ENCODE assay signal across 8 mouse cellular contexts in the genomic region with DNA sequence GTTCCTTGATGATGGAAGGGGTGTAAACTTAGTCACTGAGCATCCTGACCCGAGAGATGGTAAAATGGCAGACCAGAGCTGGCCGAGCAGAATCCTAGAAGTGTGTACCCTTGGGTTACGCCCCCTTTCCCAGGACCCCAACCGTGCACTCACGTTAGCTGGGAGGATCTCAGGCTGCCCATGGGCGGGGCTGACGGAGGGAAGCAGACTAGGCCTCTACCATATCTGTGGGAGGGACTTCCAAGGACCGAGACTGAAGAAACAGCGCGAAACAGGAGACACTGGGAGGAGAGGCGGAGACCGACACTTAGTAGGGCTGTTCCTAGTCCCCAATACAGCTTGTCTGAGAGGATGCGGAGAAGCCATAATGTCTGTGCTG. TPM values are rescaled to one million over a fixed set of nuclear protein-coding genes. Genes with fewer than 3 reads are reported as not detected.
A peak's percentile ranks its signal among the peaks of the same experiment; 100 is the strongest.
DNase-seq lines count a peak whose midpoint lies in the region; ATAC-seq and TF ChIP-seq lines count a peak whose summit lies in the region.

No protein-coding gene starts in this region.

- H3K4me1 ChIP-seq in bone marrow macrophage, adult 2 months (ENCODE audit: control insufficient read depth, insufficient read depth, low read length): peaks cover 30% of the 10 kb centered on the region
- H3K4me1 ChIP-seq in liver, embryonic 14.5 days (replicated peaks; ENCODE audit: control insufficient read depth in 2 of 2, insufficient read depth in 2 of 2, low read length in 1 of 2): peaks cover 0 to 4% of the 10 kb centered on the region in 2 experiments; a peak in 1 of 4 replicates
- peaks cover 10% of the 10 kb centered on the region for H3K4me1 ChIP-seq in neural tube, embryonic 11.5 days (ENCODE audit: control insufficient read depth, insufficient read depth, low read length)

- DNase-seq in CD4-positive, CD25-positive, alpha-beta regulatory T cell, adult 2 months (ENCODE audit: low read depth, low spot score): peak; percentile 40
- DNase-seq in liver, embryonic 14.5 days (ENCODE audit: low read depth in 3 of 3, low spot score in 3 of 3): no peak
- peak; percentile 43 for DNase-seq in neural tube, embryonic 11.5 days (ENCODE audit: low spot score)
- no peak for DNase-seq in cerebellum, postnatal 14 days
- no peak for DNase-seq in urinary bladder, postnatal 4 days (ENCODE audit: low spot score in 2 of 2)

- no peaks in the 10 kb centered on the region for H3K9me3 ChIP-seq in liver, embryonic 14.5 days (ENCODE audit: control insufficient read depth, low read length)
- no peaks in the 10 kb centered on the region for H3K9me3 ChIP-seq in neural tube, embryonic 11.5 days (ENCODE audit: control insufficient read depth, low read length)

- no peak for ATAC-seq in CD4-positive, CD25-positive, alpha-beta regulatory T cell, adult 4 months
- ATAC-seq in hematopoietic stem cell, adult 5-6 weeks (replicated peaks in 1 of 2; ENCODE audit: insufficient read depth in 1 of 2, low FRiP score in 2 of 2, low TSS enrichment in 1 of 2, low read depth in 1 of 2, poor library complexity in 2 of 2, severe bottlenecking in 2 of 2): 0 out of 4 replicates have a peak, but pooled peaks have one; percentile 8 to 11
- ATAC-seq in liver, embryonic 14.5 days (ENCODE audit: insufficient read depth): no peak
- ATAC-seq in neural tube, embryonic 11.5 days (ENCODE audit: insufficient read depth, low FRiP score, low TSS enrichment): no peak

- no peak overlapping the region for H3K9ac ChIP-seq in liver, embryonic 14.5 days (replicated peaks)
- H3K9ac ChIP-seq in neural tube, embryonic 11.5 days (ENCODE audit: low read length): no peak overlapping the region

- no peak for TF ChIP-seq EP300 in liver, embryonic 14.5 days (IDR thresholded peaks at IDR 0.05; ENCODE audit: low read depth)

- H3K4me3 ChIP-seq in bone marrow macrophage, adult 2 months (ENCODE audit: insufficient read depth, low read length): peak overlapping the region; percentile 74
- H3K4me3 ChIP-seq in liver, embryonic 14.5 days (ENCODE audit: insufficient read depth in 1 of 2, low read depth in 2 of 2, low read length in 2 of 2): peak overlapping the region; percentile 10 to 47; a peak in 3 of 4 replicates
- H3K4me3 ChIP-seq in neural tube, embryonic 11.5 days (ENCODE audit: low read depth, low read length): peak overlapping the region; percentile 26

- TF ChIP-seq POLR2A in bone marrow macrophage, adult 2 months (IDR thresholded peaks at IDR 0.05; ENCODE audit: borderline replicate concordance, low read depth, low read length): no peak

- H3K27me3 ChIP-seq in liver, embryonic 14.5 days (ENCODE audit: control insufficient read depth, insufficient read depth, low read length): peaks cover 53% of the 10 kb centered on the region
- H3K27me3 ChIP-seq in neural tube, embryonic 11.5 days (ENCODE audit: control insufficient read depth, insufficient read depth, low read length): peaks cover 58% of the 10 kb centered on the region

- H3K27ac ChIP-seq in bone marrow macrophage, adult 2 months (ENCODE audit: insufficient read depth, low read depth, low read length): peak overlapping the region; percentile 50
- H3K27ac ChIP-seq in liver, embryonic 14.5 days: no peak overlapping the region
- no peak overlapping the region for H3K27ac ChIP-seq in neural tube, embryonic 11.5 days (ENCODE audit: low read depth, low read length)

- no peaks in the 10 kb centered on the region for H3K36me3 ChIP-seq in liver, embryonic 14.5 days (replicated peaks; ENCODE audit: control insufficient read depth, insufficient read depth, low read depth)
- no peaks in the 10 kb centered on the region for H3K36me3 ChIP-seq in neural tube, embryonic 11.5 days (ENCODE audit: control insufficient read depth, insufficient read depth, low read length)

- H3K4me2 ChIP-seq in liver, embryonic 14.5 days (ENCODE audit: low read depth): peak overlapping the region; percentile 58
- no peak overlapping the region for H3K4me2 ChIP-seq in neural tube, embryonic 11.5 days (ENCODE audit: low read depth)

- 2% methylated on average over 13 of the region's 13 CpGs for WGBS in liver, embryonic 14.5 days (ENCODE audit: insufficient replicate concordance)
- 2% methylated on average over 13 of the region's 13 CpGs for WGBS in neural tube, embryonic 11.5 days

- TF ChIP-seq CTCF in bone marrow macrophage, adult 2 months (IDR thresholded peaks at IDR 0.05; ENCODE audit: low read depth, low read length): no peak
- TF ChIP-seq CTCF in liver, embryonic 14.5 days (IDR thresholded peaks at IDR 0.05; ENCODE audit: low read depth): no peak

RNA-seq across cellular contexts. Expression of a gene that starts 1.4 kb away (rescaled TPM):
- polyA plus RNA-seq in CD4-positive, CD25-positive, alpha-beta regulatory T cell, adult 4 months (2017; shearing (Covaris generic)): 10 to 100 TPM; 21.4 to 36.6 TPM
- polyA plus RNA-seq in bone marrow macrophage, adult 2 months (2012; ENCODE audit: insufficient read depth, insufficient read length, missing spikeins): 23.8 and 24.6 TPM in 2 replicates
- 21.3 and 21.5 TPM in 2 replicates for total RNA-seq in hematopoietic stem cell, adult 5-6 weeks (2017)
- 2.6 TPM in 2 replicates for polyA plus RNA-seq in liver, embryonic 14.5 days (2012; rRNA removed)
- 1.4 and 1.5 TPM in 2 replicates for polyA plus RNA-seq in liver, embryonic 14.5 days (2014; fragmentation: Nextera tagmentation; extraction: Ambion mirVana)
- polyA plus RNA-seq in neural tube, embryonic 11.5 days (2014; fragmentation: Nextera tagmentation; extraction: Ambion mirVana): 4.3 and 4.5 TPM in 2 replicates

RNA-seq across cellular contexts. Expression of a gene that starts 50.4 kb away (rescaled TPM):
- polyA plus RNA-seq in CD4-positive, CD25-positive, alpha-beta regulatory T cell, adult 4 months (2017; shearing (Covaris generic)): 10 to 100 TPM in 1 of 2 experiments, 1 to 10 TPM in 1; 7.0 to 15.2 TPM
- 65.5 and 75.0 TPM in 2 replicates for polyA plus RNA-seq in bone marrow macrophage, adult 2 months (2012; ENCODE audit: insufficient read depth, insufficient read length, missing spikeins)
- 4.0 and 5.1 TPM in 2 replicates for total RNA-seq in hematopoietic stem cell, adult 5-6 weeks (2017)
- 3.7 TPM in 2 replicates for polyA plus RNA-seq in liver, embryonic 14.5 days (2012; rRNA removed)
- 3.3 and 3.9 TPM in 2 replicates for polyA plus RNA-seq in liver, embryonic 14.5 days (2014; fragmentation: Nextera tagmentation; extraction: Ambion mirVana)
- polyA plus RNA-seq in neural tube, embryonic 11.5 days (2014; fragmentation: Nextera tagmentation; extraction: Ambion mirVana): 10.0 and 10.5 TPM in 2 replicates

Comparison
In these comparisons a context has a peak if more than half of its experiments do, and no peak if none do; other contexts are left out.
1. DNase-seq: peak in CD4-positive, CD25-positive, alpha-beta regulatory T cell, adult 2 months (single experiment) and neural tube, embryonic 11.5 days (single experiment); none in liver, embryonic 14.5 days (0 of 3), cerebellum, postnatal 14 days (0 of 2) and urinary bladder, postnatal 4 days (0 of 2).
2. ATAC-seq: peak in hematopoietic stem cell, adult 5-6 weeks (2 of 2); none in CD4-positive, CD25-positive, alpha-beta regulatory T cell, adult 4 months (single experiment), liver, embryonic 14.5 days (single experiment) and neural tube, embryonic 11.5 days (single experiment).
3. Peak in every context shown above with its lines, with median percentiles within 50 percentile points of each other: H3K4me3 ChIP-seq.